Mouse (Mus musculus) G1E (cell line): ENCODE data around the gene Cdh13.

Source experiments
- CTCF ChIP-seq: IDR thresholded peaks from 2 replicates; pipeline ENCODE4 v1.5.1; 2012; ENCODE audit warnings: low read depth, low read length, inconsistent platforms, mixed read lengths
- GATA1 ChIP-seq: IDR thresholded peaks from 2 replicates; pipeline ENCODE4 v1.6.1; 2012; ENCODE audit warnings: borderline replicate concordance, low read length, inconsistent platforms, mixed read lengths
- GATA2 ChIP-seq: IDR thresholded peaks from 2 replicates; pipeline ENCODE4 v1.6.1; 2012; ENCODE audit warnings: low read depth, low read length, inconsistent platforms, borderline replicate concordance
- POLR2AphosphoS5 ChIP-seq: IDR thresholded peaks from 2 replicates; pipeline ENCODE4 v1.6.1; 2012; ENCODE audit warnings: low read depth, low read length, inconsistent platforms; ENCODE audit not compliant: insufficient replicate concordance

DNA sequence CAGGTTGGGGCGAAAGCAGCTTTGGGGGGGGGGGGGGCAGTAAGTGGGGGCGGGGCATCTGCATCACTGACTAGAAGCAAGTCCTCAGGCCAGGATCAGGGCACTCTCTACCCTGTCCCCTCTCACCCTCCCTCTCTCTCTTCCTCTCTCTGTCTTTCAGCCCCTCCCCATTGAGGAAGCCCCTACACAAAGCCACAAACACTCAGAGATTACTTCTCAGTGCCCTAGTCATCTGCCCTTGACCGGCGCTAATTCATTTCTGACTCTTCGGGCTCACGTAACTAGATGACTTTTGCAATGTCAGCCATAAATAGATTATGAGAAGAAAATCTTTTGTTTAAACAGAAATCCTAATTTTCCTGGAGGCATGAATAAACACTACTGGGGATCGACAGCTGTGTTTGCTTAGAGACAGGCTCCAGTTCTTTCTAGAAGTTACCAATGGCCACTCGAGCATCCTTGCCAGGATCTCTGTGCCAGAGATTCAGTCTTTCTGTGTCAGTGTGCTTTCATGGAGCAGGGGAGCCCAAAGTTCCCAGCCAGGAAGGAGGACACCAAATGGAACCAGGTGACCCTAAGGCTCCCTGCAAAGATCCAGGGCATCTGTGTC lies 1077.3 kb downstream of the Cdh13 start:
- TF ChIP-seq CTCF (no peak), POLR2AphosphoS5 (no peak), GATA1 (no peak), GATA2 (no peak)
